Mouse (Mus musculus) heart, adult 18-20 months (tissue): ENCODE measurements around the gene Chmp5. TPM values are rescaled to one million over a fixed set of nuclear protein-coding genes. Genes with fewer than 3 reads are reported as not detected.
A peak's percentile ranks its signal among the peaks of the same experiment; 100 is the strongest.
"Not testable (repeated sequence)": the region's sequence is repeated elsewhere in the genome, so short reads cannot be mapped to it uniquely, and the experiment has no call there.

ENCODE experiments used
- DNase-seq, 2 experiments: peaks; one replicate each; pipeline ENCODE4 v3.0.0; 2021 to 2022; ENCODE audit warnings: mixed read lengths in 1 of 2
- long read RNA-seq, 2 experiments: library from polyadenylated mRNA; stranded (forward); transcript quantifications; one replicate each; pipeline ENCODE4 v2.0.0; 2021
- total RNA-seq, 2 experiments: library from RNA; stranded (reverse); gene quantifications; 2 replicates each; pipeline ENCODE4 v1.2.3; 2021

The Chmp5 gene
- total RNA-seq: 10 to 100 TPM; 37.4 to 38.6 TPM
- long read RNA-seq, experiment 1, transcript Chmp5-201 (8 exons, 1,519 nt): major isoform, 31 of 33 reads
- long read RNA-seq, experiment 1, partial matches to known transcripts: 2 of 33 reads
- long read RNA-seq, experiment 1, other reads (novel, unspliced or antisense): 0 of 33 reads
- long read RNA-seq, experiment 2, transcript Chmp5-201 (8 exons, 1,519 nt): major isoform, 21 of 24 reads
- long read RNA-seq, experiment 2, partial matches to known transcripts: 3 of 24 reads
- long read RNA-seq, experiment 2, other reads (novel, unspliced or antisense): 0 of 24 reads

GRCm38 (mm10) chr4:40948160-40948708, at the start of gene Chmp5, which contains the start of gene Bag1:
Chmp5 (plus strand) TSS chr4:40948407.
Bag1 (minus strand) TSS chr4:40948294.
- peak; percentile 99 to 100 for DNase-seq

DNA sequence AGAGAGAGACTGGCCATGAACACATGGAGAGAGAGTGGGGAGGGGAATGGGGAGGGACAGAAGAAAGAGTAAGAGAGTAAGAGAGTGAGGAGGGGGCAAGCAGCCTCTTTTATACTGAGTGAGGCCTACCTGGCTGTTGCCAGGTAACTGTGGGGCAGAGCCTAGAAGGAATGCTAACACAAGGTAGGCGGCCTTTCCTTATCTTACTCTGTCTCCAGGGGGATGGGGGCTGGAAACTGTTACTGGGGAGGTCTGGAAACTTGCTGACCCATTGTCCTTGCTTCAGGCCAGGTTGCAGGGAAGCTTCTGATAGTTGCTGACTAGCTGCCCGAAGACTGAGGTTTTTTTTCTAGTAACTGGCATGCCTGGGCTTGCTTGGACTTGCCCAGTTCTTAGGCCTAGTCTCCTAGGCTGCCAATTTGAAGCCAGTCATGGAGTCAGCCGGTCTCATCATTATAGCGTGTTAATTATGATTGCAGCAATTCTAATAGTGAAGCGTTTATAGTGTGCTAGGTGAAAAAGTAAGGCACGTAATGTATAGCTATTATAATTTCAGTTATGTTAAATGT, 49.6 kb upstream of the Chmp5 start:
- DNase-seq: no peak

DNA sequence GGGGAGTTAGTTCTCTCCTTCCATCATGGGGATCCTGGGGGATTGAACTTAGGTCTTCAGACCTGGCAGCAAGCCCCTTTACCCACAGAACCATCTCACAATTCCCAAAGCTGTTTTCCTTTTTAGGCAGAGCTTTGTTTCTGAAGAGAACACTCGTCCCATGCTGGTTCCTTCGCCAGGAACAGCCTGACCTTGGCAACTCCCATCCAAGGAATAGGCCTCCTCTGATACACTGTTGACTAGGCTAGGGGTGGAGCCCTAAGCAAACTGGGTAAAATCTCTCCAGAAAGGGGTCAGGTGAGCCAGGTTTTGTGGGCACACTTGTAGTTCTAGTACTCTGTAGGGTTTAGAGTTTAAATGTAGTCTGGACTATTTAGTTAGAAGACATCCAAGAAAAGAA, 48.9 kb upstream of the Chmp5 start:
- DNase-seq: no peak

DNA sequence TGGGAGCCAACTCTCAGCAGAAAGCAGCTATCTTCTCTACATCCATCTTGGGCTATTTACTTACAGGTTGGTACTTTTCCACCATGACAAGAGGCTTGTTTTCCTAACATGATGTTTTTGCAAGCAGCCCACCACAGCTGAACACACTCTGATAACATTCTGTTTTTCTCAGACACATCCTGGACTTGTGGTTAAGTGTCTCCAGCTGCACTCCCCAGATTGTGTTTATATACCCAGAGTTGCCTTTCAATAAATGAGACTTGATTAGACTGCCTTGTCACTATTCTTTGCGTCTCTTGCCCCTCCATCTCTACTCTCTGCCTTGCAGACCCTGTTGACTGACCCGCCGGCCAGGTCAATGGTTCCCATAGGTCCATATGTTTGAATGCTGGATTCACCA, 48.1 kb upstream of the Chmp5 start:
- no peak for DNase-seq

DNA sequence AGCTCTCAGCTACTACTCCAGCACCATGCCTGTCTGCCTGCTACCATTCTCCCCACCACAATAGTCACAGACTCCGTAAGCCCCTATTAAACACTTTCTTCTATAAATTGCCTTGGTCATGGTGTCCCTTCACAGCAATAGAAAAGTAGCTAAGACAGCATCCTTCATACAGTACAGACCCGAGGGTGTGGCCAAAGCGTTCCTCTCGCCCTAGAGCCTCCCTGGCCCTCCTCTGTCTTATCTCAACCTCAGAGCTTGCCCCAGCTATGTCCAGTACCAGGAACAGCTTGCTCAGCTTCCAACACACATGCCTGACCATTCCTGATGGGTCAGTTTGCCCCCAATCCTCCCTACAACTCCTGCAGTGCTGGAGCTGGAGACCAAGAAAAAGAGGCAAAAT, 47.6 kb upstream of the Chmp5 start:
- DNase-seq: no peak

DNA sequence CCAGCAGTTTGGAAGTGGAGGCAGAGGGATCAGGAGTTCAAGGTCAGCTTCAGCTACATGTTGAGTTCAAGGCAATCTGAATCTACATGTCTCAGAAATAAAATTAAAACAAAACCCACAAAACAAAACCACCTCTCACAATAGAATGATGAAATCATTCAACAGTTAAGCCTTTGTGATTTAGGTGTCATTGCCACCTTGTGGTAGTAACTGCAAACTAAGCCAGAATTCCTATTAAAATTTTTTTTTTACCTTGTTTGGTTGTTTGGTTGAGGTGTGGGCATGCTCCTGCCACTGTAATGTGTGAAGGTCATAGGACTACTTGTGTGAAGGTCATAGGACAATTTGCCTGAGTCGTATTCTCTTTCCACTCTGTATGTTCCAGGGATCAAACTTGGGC, 41.9 kb upstream of the Chmp5 start:
- DNase-seq: peak; percentile 22 to 54

GRCm38 (mm10) chr4:40908261-40908969, 39.8 kb upstream of the Chmp5 start:
- peak; percentile 29 to 48 for DNase-seq

- no peak for DNase-seq
Measured at GRCm38 (mm10) chr4:40914287-40914867, 33.8 kb upstream of the Chmp5 start.

- no peak for DNase-seq
Measured at GRCm38 (mm10) chr4:40915947-40916346, 32.3 kb upstream of the Chmp5 start.

GRCm38 (mm10) chr4:40916592-40917155, 31.5 kb upstream of the Chmp5 start:
- DNase-seq: no peak

DNA sequence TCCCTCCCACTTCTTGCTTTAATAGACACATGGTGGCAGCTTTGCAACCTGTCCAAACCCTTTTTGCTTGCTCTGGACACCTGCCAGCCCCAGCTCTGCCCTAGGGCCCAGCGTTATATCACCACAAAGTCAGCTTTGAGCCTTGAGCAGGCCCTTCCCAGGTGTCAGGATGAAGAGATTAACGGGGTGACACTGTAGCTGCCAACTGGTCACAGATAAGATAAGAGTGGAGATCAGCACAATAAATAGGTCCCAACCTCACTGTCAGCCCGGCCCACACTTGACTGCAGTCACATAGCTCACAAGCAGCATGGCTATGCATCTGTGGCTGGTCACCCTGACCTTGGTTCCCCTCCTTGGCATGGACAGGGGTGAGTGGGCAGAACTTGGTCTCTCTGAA, 28.4 kb upstream of the Chmp5 start, which contains the start of gene Spink4:
Spink4 (plus strand) TSS at position 268 of the 400 bp plus-strand sequence.
- DNase-seq: peak; percentile 31 to 32

- DNase-seq: no peak
Measured at GRCm38 (mm10) chr4:40920576-40920975, 27.6 kb upstream of the Chmp5 start.

GRCm38 (mm10) chr4:40921288-40921687, 26.9 kb upstream of the Chmp5 start:
- DNase-seq: no peak

- DNase-seq: no peak
Measured at GRCm38 (mm10) chr4:40923087-40923651, 25.0 kb upstream of the Chmp5 start.

DNA sequence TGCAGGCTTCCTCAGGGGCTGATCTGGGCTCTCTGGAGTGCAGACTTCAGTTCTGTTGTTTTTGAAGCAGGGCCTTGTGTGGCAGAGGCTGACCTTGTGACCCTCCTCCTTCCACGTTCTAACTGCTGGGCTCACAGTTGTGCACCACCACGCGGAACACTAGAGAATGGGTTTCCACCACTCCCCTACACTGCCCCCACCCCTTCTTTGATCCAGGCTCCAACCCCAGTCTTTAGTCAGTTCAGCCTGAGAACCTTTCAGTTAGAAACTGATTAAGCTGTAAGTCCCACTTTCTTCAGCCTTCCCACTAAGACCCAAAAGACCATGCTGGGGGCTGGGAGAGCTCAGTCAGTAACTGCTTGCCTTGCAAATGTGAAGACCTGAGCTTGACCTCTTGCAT, 22.6 kb upstream of the Chmp5 start:
- no peak for DNase-seq

- no peak for DNase-seq
Measured at GRCm38 (mm10) chr4:40929046-40929445, 19.2 kb upstream of the Chmp5 start.

- DNase-seq: no peak
Measured at GRCm38 (mm10) chr4:40933694-40934093, 14.5 kb upstream of the Chmp5 start.

DNA sequence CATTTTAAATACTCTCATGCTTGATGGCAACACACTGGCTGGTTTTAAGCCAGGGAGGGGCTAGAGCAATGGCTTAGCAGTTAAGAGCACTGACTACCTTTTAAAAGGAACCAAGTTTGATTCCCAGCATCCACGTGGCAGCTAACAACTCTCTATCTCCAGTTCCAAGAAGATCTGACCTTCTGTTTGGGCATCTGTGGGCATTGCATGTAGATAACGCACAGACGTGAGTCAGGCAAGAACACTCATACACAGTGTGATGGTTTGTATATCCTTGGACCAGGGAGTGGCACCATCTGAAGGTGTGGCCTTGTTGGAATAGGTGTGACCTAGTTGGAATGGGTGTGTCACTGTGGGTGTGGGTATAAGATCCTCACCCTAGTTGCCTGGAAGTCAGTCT, 13.8 kb upstream of the Chmp5 start:
- DNase-seq: not testable (repeated sequence)

GRCm38 (mm10) chr4:40936175-40936839, 11.9 kb upstream of the Chmp5 start:
- DNase-seq: peak; percentile 75 to 85

GRCm38 (mm10) chr4:40938793-40939192, 9.4 kb upstream of the Chmp5 start:
- DNase-seq: no peak

- no peak for DNase-seq
Measured at GRCm38 (mm10) chr4:40943651-40944050, 4.6 kb upstream of the Chmp5 start.
